Mouse (Mus musculus) C2C12 (cell line): Measurements from ENCODE around the gene Cenpb. TPM values are rescaled to one million over a fixed set of nuclear protein-coding genes. Genes with fewer than 3 reads are reported as not detected.
A peak's percentile ranks its signal among the peaks of the same experiment; 100 is the strongest.

Source experiments
- H3K27me3 ChIP-seq: one replicate; pipeline ENCODE4 v1.6.1; 2011; ENCODE audit not compliant: control insufficient read depth, insufficient read depth, insufficient read length
- H3K36me3 ChIP-seq: one replicate; pipeline ENCODE4 v1.6.1; 2011; ENCODE audit not compliant: control insufficient read depth, insufficient read depth
- H3K4me3 ChIP-seq: one replicate; pipeline ENCODE4 v1.5.1; 2011; ENCODE audit warnings: mild to moderate bottlenecking, control low read depth; ENCODE audit not compliant: poor library complexity, insufficient read depth, severe bottlenecking
- H3K79me2 ChIP-seq: one replicate; pipeline ENCODE4 v1.6.1; 2011; ENCODE audit not compliant: control insufficient read depth, insufficient read depth
- H3K79me3 ChIP-seq: one replicate; pipeline ENCODE4 v1.6.1; 2011; ENCODE audit warnings: low read depth, control low read depth
- H3ac ChIP-seq: one replicate; pipeline ENCODE3; 2011; ENCODE audit warnings: low read depth; ENCODE audit not compliant: control insufficient read depth, insufficient read length
- CEBPB ChIP-seq: IDR thresholded peaks from one replicate; pipeline ENCODE4 v1.6.1; 2011; ENCODE audit warnings: low read depth, mild to moderate bottlenecking, control low read depth, moderate library complexity
- CTCF ChIP-seq: IDR thresholded peaks from one replicate; pipeline ENCODE4 v1.5.1; 2011; ENCODE audit not compliant: control insufficient read depth, insufficient read depth, insufficient read length
- FOSL1 ChIP-seq: IDR thresholded peaks from one replicate; pipeline ENCODE4 v1.8.0; 2011; ENCODE audit warnings: mild to moderate bottlenecking, low read length; ENCODE audit not compliant: poor library complexity, insufficient read depth, severe bottlenecking
- MAX ChIP-seq: IDR thresholded peaks from one replicate; pipeline ENCODE4 v1.6.1; 2011; ENCODE audit warnings: mild to moderate bottlenecking, control low read depth
- MYOD1 ChIP-seq: IDR thresholded peaks from one replicate; pipeline ENCODE4 v1.6.1; 2011; ENCODE audit warnings: low read depth; ENCODE audit not compliant: control insufficient read depth, insufficient read length
- MYOG ChIP-seq: IDR thresholded peaks from one replicate; pipeline ENCODE4 v1.6.1; 2011; ENCODE audit not compliant: control insufficient read depth, insufficient read length; ENCODE audit errors: extremely low read depth
- USF1 ChIP-seq: IDR thresholded peaks from one replicate; pipeline ENCODE4 v1.6.1; 2011; ENCODE audit warnings: low read depth, mild to moderate bottlenecking, control low read depth, moderate library complexity
- polyA plus RNA-seq: library from polyadenylated mRNA; unstranded; fragments of >200 nt; fragmentation: generic; extraction: Trizol; gene quantifications from one replicate; pipeline ENCODE4 v1.2.1, GENCODE M21; 2012; ENCODE audit warnings: missing spikeins

The Cenpb gene
- polyA plus RNA-seq, 1 experiment = 168 TPM

- Histone ChIP-seq H3ac (no peak overlapping the region), H3K4me3 (no peak overlapping the region), H3K36me3 (no peaks in the 10 kb centered on the region), H3K27me3 (no peaks in the 10 kb centered on the region), H3K79me3 (no peaks in the 10 kb centered on the region), H3K79me2 (no peaks in the 10 kb centered on the region)
- TF ChIP-seq MYOD1 (no peak), FOSL1 (no peak), USF1 (no peak), CTCF (no peak), CEBPB (no peak), MAX (no peak)
These were observed 42.1 kb upstream of the Cenpb start for GRCm38 (mm10) chr2:131221853-131222515.

GRCm38 (mm10) chr2:131220030-131220429 is 40.2 kb upstream of the Cenpb start:
- Histone ChIP-seq H3K27me3 (no peaks in the 10 kb centered on the region), H3K79me3 (no peaks in the 10 kb centered on the region), H3K79me2 (no peaks in the 10 kb centered on the region), H3K4me3 (no peak overlapping the region), H3K36me3 (no peaks in the 10 kb centered on the region), H3ac (no peak overlapping the region)
- TF ChIP-seq FOSL1 (no peak), CTCF (no peak), MYOG (no peak), CEBPB (no peak), USF1 (no peak), MYOD1 (no peak), MAX (no peak)

GRCm38 (mm10) chr2:131215941-131216858 is 36.3 kb upstream of the Cenpb start:
- peaks cover 2% of the 10 kb centered on the region for H3K79me3 ChIP-seq
- peaks cover 11% of the 10 kb centered on the region for H3K79me2 ChIP-seq
- no peak overlapping the region for H3ac ChIP-seq
- H3K27me3 ChIP-seq = no peaks in the 10 kb centered on the region
- no peak for TF ChIP-seq MYOG
- no peak for TF ChIP-seq MAX
- no peak for TF ChIP-seq CEBPB
- no peak for TF ChIP-seq CTCF
- no peak for TF ChIP-seq USF1
- TF ChIP-seq FOSL1 = no peak
- no peak for TF ChIP-seq MYOD1
- no peaks in the 10 kb centered on the region for H3K36me3 ChIP-seq
- H3K4me3 ChIP-seq = no peak overlapping the region

GRCm38 (mm10) chr2:131213773-131214172 is 33.9 kb upstream of the Cenpb start:
- Histone ChIP-seq H3K79me3 (peaks cover 2% of the 10 kb centered on the region), H3K27me3 (no peaks in the 10 kb centered on the region), H3ac (no peak overlapping the region), H3K36me3 (no peaks in the 10 kb centered on the region), H3K4me3 (no peak overlapping the region), H3K79me2 (peaks cover 20% of the 10 kb centered on the region)
- TF ChIP-seq CEBPB = no peak

GRCm38 (mm10) chr2:131211026-131211615 is 31.3 kb upstream of the Cenpb start:
- H3K79me2 ChIP-seq = peaks cover 20% of the 10 kb centered on the region
- H3K36me3 ChIP-seq = no peaks in the 10 kb centered on the region
- H3K79me3 ChIP-seq = peaks cover 2% of the 10 kb centered on the region
- no peaks in the 10 kb centered on the region for H3K27me3 ChIP-seq
- peak overlapping the region; percentile 64 for H3ac ChIP-seq
- TF ChIP-seq MYOD1 = no peak
- no peak for TF ChIP-seq MAX
- peak; percentile 68 for TF ChIP-seq USF1
- H3K4me3 ChIP-seq = peak overlapping the region; percentile 67
